Mouse (Mus musculus) cerebellum, adult 2 months (tissue): ENCODE measurements at regions not wholly inside any gene's neighbourhood (a gene's known extent, or its start where the extent isn't known, plus 50 kb on each side); places are given as distances from the start of the nearest gene placed in this dataset.

Experiments used
- DNase-seq, 2 experiments: peaks; one replicate each; pipeline ENCODE4 v3.0.0; 2021
- H3K27ac ChIP-seq: fragments of 200-500 bp; 2 replicates; pipeline ENCODE4 v1.5.1; 2012; ENCODE audit warnings: low read length, control low read depth, inconsistent platforms; ENCODE audit not compliant: insufficient read depth
- H3K27me3 ChIP-seq: fragments of 200-500 bp; 2 replicates; pipeline ENCODE4 v1.6.1; 2012; ENCODE audit warnings: inconsistent platforms, mild to moderate bottlenecking, low read length, moderate library complexity; ENCODE audit not compliant: control insufficient read depth, insufficient read depth
- H3K4me1 ChIP-seq: fragments of 200-500 bp; 2 replicates; pipeline ENCODE4 v1.6.1; 2011; ENCODE audit warnings: low read length; ENCODE audit not compliant: control insufficient read depth, insufficient read depth
- H3K4me3 ChIP-seq: fragments of 200-500 bp; replicated peaks from 2 replicates; pipeline ENCODE3; 2011; ENCODE audit warnings: mild to moderate bottlenecking, low read depth, low read length, control low read depth; ENCODE audit not compliant: insufficient read depth
- CTCF ChIP-seq: fragments of 200-500 bp; IDR thresholded peaks from 2 replicates; pipeline ENCODE4 v1.5.1; 2011; ENCODE audit warnings: low read depth, mild to moderate bottlenecking, control low read depth, low read length, moderate library complexity, borderline replicate concordance; ENCODE audit not compliant: insufficient read depth
- POLR2A ChIP-seq: fragments of 200-500 bp; IDR thresholded peaks from 2 replicates; pipeline ENCODE4 v1.6.1; 2011; ENCODE audit warnings: low read length, control low read depth, borderline replicate concordance; ENCODE audit not compliant: insufficient read depth
- WGBS: fragments of 180-500 bp; shearing (Covaris S2); methylation state at CpG from one replicate; pipeline ENCODE4 v1.1.7; 2018; 5-methylcytosine and 5-hydroxymethylcytosine counted together

DNA sequence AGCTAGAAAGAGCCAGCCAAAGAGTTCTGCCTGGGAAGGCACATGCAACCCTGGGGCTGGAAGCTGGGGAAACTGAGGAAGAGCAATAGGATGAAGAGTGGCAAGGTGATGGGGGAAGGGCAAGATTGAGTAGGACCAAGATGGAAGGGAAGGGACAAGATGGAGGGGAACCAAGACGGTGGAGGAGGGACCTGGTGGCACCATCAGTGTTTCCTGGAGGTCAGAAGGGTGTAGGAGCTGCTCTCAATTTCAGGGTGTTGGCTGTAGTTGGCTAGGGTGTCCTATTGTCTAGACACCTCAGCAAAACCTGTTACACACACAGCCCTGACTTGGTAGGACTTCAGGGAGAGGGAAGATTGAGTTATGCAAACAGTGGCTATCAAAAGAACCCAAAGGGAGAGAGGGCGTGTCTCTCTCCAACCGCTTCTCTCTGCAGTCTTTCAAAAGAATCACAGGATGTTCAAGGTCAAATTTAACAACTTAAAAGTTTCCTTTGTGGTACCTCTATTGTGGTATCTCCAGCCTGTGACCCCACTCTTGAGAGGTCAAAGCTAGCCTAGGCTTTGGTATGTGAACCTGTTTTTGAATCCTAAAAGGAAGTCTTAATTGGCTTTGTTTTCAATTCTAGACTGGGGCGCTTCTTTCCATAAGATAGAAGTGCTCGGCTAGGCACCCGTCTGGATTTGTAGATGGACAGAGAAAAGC lies 90.7 kb upstream of the Rybp start:
- 54% methylated on average over 6 of the region's 6 CpGs for WGBS
- Histone ChIP-seq H3K27me3 (no peaks in the 10 kb centered on the region; the same call in 1 of the 2 replicates), H3K4me1 (no peaks in the 10 kb centered on the region), H3K4me3 (no peak overlapping the region), H3K27ac (no peak overlapping the region)
- DNase-seq: no peak
- TF ChIP-seq CTCF (no peak), POLR2A (no peak)

DNA sequence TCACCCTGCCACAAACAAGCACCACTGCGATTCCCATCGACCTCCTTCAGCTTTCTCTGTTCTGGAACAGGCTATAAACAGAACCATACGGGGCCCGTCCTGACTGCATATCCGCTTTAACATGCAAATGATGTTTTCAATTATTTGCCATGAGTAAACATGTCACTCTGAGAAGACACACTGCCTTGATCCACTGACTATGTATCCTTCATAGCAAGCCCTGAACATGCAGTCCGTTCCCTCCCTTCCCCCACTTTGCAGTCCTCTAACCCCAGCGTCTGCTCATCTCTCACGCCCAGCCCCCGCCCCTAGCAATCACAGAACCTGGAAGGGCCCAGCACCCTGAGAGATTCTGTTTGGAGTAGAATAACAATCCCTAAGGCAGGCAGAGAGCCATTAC lies 89.4 kb upstream of the Rybp start:
- Histone ChIP-seq H3K27ac (no peak overlapping the region), H3K4me1 (no peaks in the 10 kb centered on the region), H3K27me3 (no peaks in the 10 kb centered on the region; the same call in 1 of the 2 replicates), H3K4me3 (no peak overlapping the region)
- WGBS: 42% methylated on average over 9 of the region's 9 CpGs
- DNase-seq: no peak
- TF ChIP-seq CTCF (no peak), POLR2A (no peak)

DNA sequence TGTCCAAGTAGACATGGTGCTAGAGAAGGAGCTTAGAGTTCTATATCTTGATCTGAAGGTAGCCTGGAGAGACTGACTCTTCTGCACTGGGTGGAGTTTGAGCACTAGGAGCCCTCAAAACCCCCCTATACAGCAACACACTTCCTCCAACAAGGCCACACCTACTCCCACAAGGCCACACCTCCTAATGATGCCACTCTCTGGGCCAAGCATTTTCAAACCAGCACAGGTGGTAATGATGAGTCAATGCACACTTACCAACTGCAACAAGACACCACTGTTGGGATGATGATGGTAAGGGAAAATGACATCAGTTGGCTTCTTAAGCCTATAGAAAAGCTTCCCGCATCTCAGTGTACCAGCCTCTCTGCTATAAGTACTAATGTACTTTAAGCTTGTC lies 83.5 kb upstream of the Rybp start:
- TF ChIP-seq POLR2A: no peak
- TF ChIP-seq CTCF: no peak
- 100% methylated on average over 1 of the region's 1 CpGs for WGBS
- Histone ChIP-seq H3K4me3 (no peak overlapping the region), H3K27ac (no peak overlapping the region), H3K4me1 (no peaks in the 10 kb centered on the region), H3K27me3 (no peaks in the 10 kb centered on the region)
- no peak for DNase-seq

DNA sequence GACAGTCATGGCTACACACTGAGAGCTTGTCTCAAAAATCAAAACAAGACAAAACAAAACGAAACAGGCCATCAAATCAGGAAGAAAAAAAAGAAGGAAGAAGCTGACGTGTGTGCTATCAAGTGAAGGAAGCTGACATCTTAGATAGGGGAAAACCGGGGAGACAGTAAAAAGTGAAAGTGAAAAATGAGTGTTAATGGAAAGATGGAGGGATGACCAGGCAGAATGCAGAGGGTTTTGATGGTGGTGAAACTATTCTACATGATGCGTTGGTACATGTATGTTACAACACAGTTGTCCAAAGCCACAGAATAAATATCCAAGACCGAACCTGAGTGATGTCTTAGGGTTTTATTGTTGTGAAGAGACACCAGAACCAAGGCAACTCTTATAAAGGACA lies 83.1 kb upstream of the Rybp start:
- TF ChIP-seq POLR2A: no peak
- no peak for TF ChIP-seq CTCF
- Histone ChIP-seq H3K27ac (no peak overlapping the region), H3K27me3 (no peaks in the 10 kb centered on the region), H3K4me3 (no peak overlapping the region), H3K4me1 (no peaks in the 10 kb centered on the region)
- no peak for DNase-seq
- 92% methylated on average over 5 of the region's 5 CpGs for WGBS

DNA sequence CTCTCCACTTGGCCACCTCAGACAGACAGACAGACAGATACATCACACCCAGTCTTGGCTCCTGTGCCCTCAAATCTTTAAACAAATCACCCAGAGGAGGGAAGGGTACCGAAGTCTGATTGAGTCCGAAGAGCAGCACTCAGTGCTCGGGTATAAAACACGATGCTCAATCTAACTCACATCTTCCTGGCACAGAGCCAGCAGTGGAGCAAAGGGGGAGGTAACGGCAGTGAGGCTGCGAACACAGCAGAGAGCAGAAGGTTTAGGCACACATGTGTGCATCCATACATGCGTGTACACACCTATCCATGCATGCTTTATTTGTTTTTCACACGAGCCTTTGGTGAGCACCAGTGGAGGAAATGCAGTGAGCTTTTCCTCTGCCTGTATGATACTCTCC lies 78.9 kb upstream of the Rybp start:
- Histone ChIP-seq H3K27me3 (no peaks in the 10 kb centered on the region), H3K4me1 (peaks cover 2% of the 10 kb centered on the region; the same call in 1 of the 2 replicates), H3K27ac (no peak overlapping the region), H3K4me3 (no peak overlapping the region)
- no peak for TF ChIP-seq POLR2A
- no peak for TF ChIP-seq CTCF
- DNase-seq: no peak
- 40% methylated on average over 8 of the region's 8 CpGs for WGBS

DNA sequence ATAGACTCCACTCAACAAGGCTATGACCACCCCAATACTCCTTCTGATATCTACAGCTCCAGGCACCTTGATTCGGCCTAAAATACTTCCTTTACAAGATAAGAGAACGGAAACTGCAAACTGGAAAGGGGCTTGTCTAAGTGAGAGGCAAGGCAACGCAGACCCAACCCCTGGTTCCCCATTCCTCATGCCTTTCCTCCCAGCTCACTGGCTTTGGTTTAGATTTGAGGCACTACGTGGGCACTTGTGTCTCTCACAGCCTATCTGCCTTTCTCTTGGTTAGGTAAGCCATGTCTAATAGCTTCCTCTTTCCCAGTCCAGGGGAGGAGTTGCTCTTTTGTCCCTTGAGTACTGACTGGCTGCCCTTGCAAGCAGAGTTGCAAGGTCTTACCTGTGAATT lies 78.5 kb upstream of the Rybp start:
- peaks cover 2% of the 10 kb centered on the region; the same call in 1 of the 2 replicates for H3K4me1 ChIP-seq
- no peak for DNase-seq
- no peak overlapping the region for H3K4me3 ChIP-seq
- WGBS: 89% methylated on average over 4 of the region's 4 CpGs
- TF ChIP-seq CTCF (no peak), POLR2A (no peak)
- H3K27ac ChIP-seq: no peak overlapping the region
- no peaks in the 10 kb centered on the region for H3K27me3 ChIP-seq

DNA sequence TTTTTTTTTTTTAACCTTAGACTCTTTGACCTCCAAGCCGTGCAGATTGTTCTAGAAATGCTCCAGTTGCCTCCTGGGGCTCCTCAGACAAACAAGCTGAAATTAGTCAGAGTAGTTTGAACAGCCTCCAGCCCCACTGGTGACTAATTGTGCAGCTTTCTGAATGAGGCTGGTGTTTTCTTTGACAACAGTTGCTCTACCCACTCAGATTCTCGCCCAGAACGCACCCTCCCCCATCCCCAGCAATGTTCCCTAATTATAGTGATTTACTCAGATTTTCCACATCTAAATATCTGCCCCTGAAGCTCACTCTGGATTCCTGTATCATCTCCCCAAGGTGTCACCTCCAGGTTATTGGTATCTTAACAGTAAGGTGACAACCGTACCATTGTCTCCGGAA lies 76.4 kb upstream of the Rybp start:
- Histone ChIP-seq H3K27ac (no peak overlapping the region), H3K4me1 (peaks cover 2% of the 10 kb centered on the region; the same call in 1 of the 2 replicates), H3K27me3 (no peaks in the 10 kb centered on the region), H3K4me3 (no peak overlapping the region)
- WGBS: 54% methylated on average over 5 of the region's 5 CpGs
- TF ChIP-seq CTCF (no peak), POLR2A (no peak)
- DNase-seq: no peak

DNA sequence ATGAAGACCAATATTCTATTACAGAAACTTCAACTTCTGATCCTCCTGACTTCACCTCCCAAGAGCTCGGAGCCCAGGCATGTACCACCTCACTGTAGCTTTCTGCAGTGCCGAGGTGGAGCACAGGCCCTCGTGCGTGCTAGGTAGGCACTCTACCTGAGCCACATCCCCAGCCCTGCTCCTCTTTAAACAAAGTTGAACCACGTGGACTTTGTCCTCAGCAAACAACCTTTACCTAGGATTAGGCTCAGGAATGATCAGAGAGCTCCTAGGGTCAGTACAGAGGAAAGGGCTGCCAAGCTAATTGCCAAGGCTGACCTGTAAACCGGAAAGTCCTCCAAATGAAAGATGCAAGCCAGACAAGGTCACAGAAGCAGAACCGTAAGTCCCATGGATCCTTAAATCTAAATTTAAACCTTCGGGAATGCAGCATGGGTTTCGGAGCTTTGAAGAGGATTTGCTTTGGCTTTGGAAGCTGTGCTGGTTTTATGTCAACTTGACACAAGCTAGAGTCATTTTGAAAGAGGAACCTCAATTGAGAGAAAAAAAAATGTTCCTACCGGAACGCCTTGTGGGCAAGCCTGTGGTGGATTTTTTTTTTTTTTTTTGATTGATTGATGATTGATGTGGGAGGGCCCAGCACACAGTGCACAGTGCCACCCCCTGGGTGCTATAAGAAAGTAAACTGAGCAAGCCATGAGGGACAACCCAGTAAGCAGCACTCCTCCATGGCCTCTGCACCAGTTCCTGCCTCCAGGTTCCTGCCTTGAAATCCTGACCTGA lies 69.5 kb upstream of the Rybp start:
- H3K27ac ChIP-seq: no peak overlapping the region
- WGBS: 89% methylated on average over 11 of the region's 11 CpGs
- DNase-seq: no peak
- no peak overlapping the region for H3K4me3 ChIP-seq
- H3K27me3 ChIP-seq: no peaks in the 10 kb centered on the region
- TF ChIP-seq CTCF (no peak), POLR2A (no peak)
- H3K4me1 ChIP-seq: no peaks in the 10 kb centered on the region
